Mouse (Mus musculus): ENCODE data around the gene Atxn1. TPM values are rescaled to one million over a fixed set of nuclear protein-coding genes. Genes with fewer than 3 reads are reported as not detected.

Atxn1 gene
- polyA plus RNA-seq, 1 experiment from 2014 or later, result 5.9 TPM

DNA sequence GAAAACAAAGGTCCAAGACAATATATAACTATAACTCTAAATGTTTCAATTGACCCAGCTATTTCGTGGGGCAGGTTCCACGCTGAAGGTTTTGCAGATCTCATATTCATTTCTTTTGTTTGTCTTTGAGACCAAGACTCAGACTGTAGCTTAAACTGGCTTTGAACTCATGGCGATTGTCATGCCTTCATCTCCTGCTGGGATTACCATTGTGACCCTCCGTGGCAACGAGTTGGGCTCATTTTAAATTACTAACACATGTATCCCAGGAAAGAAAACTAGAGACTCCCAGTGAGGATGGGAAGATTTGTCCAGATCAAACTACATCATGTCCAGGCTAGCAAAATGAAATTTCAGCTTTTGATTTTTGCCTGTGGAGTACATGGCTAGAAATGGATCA is 14.4 kb upstream of the Atxn1 start:
- ATAC-seq (ENCODE audit: low FRiP score, low TSS enrichment), result no peak
- Histone ChIP-seq H3K9me3 (ENCODE audit: low read length) (no peaks in the 10 kb centered on the region), H3K9ac (replicated peaks; ENCODE audit: low read length) (no peak overlapping the region), H3K27me3 (ENCODE audit: insufficient read depth, low read length) (no peaks in the 10 kb centered on the region), H3K36me3 (ENCODE audit: insufficient read depth, low read length) (no peaks in the 10 kb centered on the region), H3K4me1 (ENCODE audit: insufficient read depth, low read length) (no peaks in the 10 kb centered on the region), H3K4me2 (replicated peaks; ENCODE audit: low read depth, low read length) (no peak overlapping the region), H3K27ac (ENCODE audit: low read length) (no peak overlapping the region), H3K4me3 (ENCODE audit: low read length) (no peak overlapping the region)
- WGBS, result 66% methylated on average over 5 of the region's 5 CpGs

DNA sequence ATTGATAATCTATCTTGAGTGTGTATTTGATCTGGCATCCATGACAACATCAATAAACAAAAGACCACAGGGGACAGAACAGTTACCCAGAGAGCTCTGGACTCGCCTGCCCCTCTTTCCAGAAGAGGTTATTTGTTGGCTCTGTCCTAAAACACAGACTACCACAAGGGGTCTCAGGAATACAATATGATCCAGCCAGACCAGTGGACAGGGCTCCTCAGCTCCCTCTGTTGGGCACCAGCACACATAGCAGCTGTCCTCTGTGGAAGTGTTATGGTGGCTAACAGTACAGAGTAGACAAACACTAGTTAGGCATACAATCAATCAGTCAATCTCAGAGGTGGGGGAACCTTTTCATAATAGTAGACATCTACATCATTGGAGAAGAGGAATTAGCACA is 12.1 kb upstream of the Atxn1 start:
- Histone ChIP-seq H3K4me1 (ENCODE audit: insufficient read depth, low read length) (no peaks in the 10 kb centered on the region), H3K27ac (ENCODE audit: low read length) (no peak overlapping the region), H3K27me3 (ENCODE audit: insufficient read depth, low read length) (no peaks in the 10 kb centered on the region)

DNA sequence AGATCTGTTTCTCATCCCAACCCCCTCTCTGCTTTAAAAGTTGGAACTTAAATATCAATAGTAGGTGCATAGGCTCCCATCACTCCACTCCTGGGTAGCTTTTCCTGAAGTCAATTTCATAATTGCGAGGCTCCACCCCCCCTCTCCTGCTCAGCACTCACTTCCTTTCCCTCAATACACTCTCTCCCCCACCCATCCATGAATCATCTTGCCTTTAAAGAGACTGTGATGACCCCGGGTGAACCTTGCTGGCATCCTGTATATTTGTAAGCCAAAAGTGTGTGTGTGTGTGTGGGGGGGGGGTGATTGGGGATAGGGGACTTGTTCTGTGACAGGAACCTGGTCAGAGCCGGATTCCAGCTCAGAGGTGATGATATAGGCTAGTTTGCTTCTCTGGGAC is 9.8 kb upstream of the Atxn1 start:
- no peaks in the 10 kb centered on the region for H3K36me3 ChIP-seq (ENCODE audit: insufficient read depth, low read length)
- no peaks in the 10 kb centered on the region for H3K9me3 ChIP-seq (ENCODE audit: low read length)
- no peaks in the 10 kb centered on the region for H3K4me1 ChIP-seq (ENCODE audit: insufficient read depth, low read length)
- H3K27me3 ChIP-seq (ENCODE audit: insufficient read depth, low read length), result no peaks in the 10 kb centered on the region
- WGBS, result 43% methylated on average over 3 of the region's 3 CpGs
- H3K9ac ChIP-seq (replicated peaks; ENCODE audit: low read length), result no peak overlapping the region
- ATAC-seq (ENCODE audit: low FRiP score, low TSS enrichment), result no peak
- no peak overlapping the region for H3K27ac ChIP-seq (ENCODE audit: low read length)
- no peak overlapping the region for H3K4me3 ChIP-seq (ENCODE audit: low read length)
- H3K4me2 ChIP-seq (replicated peaks; ENCODE audit: low read depth, low read length), result no peak overlapping the region

More for the DNA sequence above, 12.1 kb upstream of the Atxn1 start:
- Histone ChIP-seq H3K9ac (replicated peaks; ENCODE audit: low read length) (no peak overlapping the region), H3K9me3 (ENCODE audit: low read length) (no peaks in the 10 kb centered on the region), H3K4me3 (ENCODE audit: low read length) (no peak overlapping the region), H3K36me3 (ENCODE audit: insufficient read depth, low read length) (no peaks in the 10 kb centered on the region), H3K4me2 (replicated peaks; ENCODE audit: low read depth, low read length) (no peak overlapping the region)
- ATAC-seq (ENCODE audit: low FRiP score, low TSS enrichment), result peak; percentile 49
- 21% methylated on average over 1 of the region's 1 CpGs for WGBS

DNA sequence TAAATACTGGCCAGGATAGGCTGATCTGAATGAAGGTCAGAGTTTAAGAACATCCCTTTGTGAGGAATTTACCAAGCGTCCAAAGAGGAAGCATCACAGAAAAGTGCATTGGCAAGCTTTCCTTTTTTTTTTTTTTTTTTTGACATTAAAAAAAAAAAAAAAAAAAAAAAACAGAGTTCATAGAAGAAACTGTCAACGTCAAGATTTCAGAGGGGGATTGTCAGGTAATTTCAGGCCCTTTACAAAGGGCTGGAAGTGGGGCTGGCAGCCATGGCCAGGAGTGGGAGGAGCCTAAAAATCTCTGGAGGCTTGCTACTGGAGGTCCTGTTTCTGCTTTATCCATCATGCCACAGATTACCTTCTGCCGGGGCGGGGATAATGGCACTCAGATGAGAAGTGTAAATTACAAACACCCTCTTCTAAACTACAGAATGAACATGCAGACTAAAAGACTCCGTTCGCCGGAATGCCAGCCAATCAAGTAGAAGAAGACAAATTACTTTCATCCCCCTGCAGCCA is 9.2 kb upstream of the Atxn1 start:
- ATAC-seq (ENCODE audit: low FRiP score, low TSS enrichment), result no peak
- 48% methylated on average over 7 of the region's 7 CpGs for WGBS
- no peak overlapping the region for H3K27ac ChIP-seq (ENCODE audit: low read length)
- no peaks in the 10 kb centered on the region for H3K4me1 ChIP-seq (ENCODE audit: insufficient read depth, low read length)
- no peaks in the 10 kb centered on the region for H3K27me3 ChIP-seq (ENCODE audit: insufficient read depth, low read length)
- H3K36me3 ChIP-seq (ENCODE audit: insufficient read depth, low read length), result no peaks in the 10 kb centered on the region
- H3K4me3 ChIP-seq (ENCODE audit: low read length), result no peak overlapping the region
- H3K9ac ChIP-seq (replicated peaks; ENCODE audit: low read length), result no peak overlapping the region
- H3K9me3 ChIP-seq (ENCODE audit: low read length), result no peaks in the 10 kb centered on the region
- H3K4me2 ChIP-seq (replicated peaks; ENCODE audit: low read depth, low read length), result no peak overlapping the region

DNA sequence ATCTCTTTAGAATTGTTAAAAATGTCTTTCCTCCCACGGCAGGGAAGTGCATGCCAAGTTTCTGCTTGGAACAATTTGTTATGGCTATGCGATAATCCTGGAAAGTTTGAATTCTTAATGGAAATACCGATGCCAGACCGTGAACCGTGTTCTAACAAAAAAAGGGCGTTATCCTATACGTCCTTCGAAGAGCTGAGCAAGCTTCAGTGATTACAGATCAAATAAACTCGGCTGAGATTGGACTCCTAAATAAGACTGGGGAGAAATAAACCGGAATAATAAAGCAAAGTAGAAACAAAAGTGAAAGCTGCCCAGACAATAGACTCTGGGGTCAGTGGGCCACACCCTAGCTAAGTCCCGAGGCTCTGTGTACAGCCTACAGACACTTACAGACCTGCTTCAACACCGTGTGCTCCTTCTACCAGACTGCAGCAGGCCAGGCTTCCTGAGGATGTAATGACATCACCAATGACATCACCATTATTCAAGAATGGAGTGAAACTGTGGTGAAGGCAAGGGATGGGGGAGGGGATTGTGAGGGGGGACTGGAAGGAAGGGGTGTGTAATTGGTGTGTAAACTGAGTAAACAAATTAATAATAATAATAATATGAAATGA is 6.2 kb upstream of the Atxn1 start:
- peaks cover 8% of the 10 kb centered on the region; the same call in 1 of the 2 replicates for H3K4me1 ChIP-seq (ENCODE audit: insufficient read depth, low read length)
- no peaks in the 10 kb centered on the region for H3K36me3 ChIP-seq (ENCODE audit: insufficient read depth, low read length)
- no peaks in the 10 kb centered on the region for H3K9me3 ChIP-seq (ENCODE audit: low read length)
- no peak; the same call in 1 of the 2 replicates for ATAC-seq (ENCODE audit: low FRiP score, low TSS enrichment)
- no peak overlapping the region for H3K9ac ChIP-seq (replicated peaks; ENCODE audit: low read length)
- H3K4me3 ChIP-seq (ENCODE audit: low read length), result no peak overlapping the region
- no peaks in the 10 kb centered on the region for H3K27me3 ChIP-seq (ENCODE audit: insufficient read depth, low read length)
- WGBS, result 53% methylated on average over 12 of the region's 12 CpGs
- H3K4me2 ChIP-seq (replicated peaks; ENCODE audit: low read depth, low read length), result no peak overlapping the region
- H3K27ac ChIP-seq (ENCODE audit: low read length), result peak overlapping the region; percentile 28; the same call in 1 of the 2 replicates

DNA sequence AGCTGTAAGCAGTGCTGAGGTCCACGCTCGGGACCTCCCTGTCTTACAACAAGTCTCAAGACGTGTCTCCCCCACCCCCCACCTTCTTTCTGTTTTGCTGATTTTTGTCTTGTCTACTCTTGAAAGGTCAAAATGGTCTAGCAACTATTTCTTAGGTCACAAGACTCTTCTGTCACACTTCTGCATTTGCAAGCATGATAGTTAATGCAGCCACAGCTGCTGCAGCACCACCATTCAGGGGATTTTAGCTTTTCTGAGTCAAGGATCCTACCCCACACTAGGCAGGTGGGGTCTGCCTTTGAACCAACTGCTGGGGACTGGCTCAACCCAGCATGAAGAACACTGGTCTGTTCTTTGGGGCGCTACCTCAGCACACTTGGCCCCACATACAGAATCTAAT is 3.4 kb upstream of the Atxn1 start:
- no peak for ATAC-seq (ENCODE audit: low FRiP score, low TSS enrichment)
- H3K4me3 ChIP-seq (ENCODE audit: low read length), result no peak overlapping the region
- H3K27me3 ChIP-seq (ENCODE audit: insufficient read depth, low read length), result no peaks in the 10 kb centered on the region
- peaks cover 15% of the 10 kb centered on the region for H3K4me1 ChIP-seq (ENCODE audit: insufficient read depth, low read length)
- H3K36me3 ChIP-seq (ENCODE audit: insufficient read depth, low read length), result no peaks in the 10 kb centered on the region
- no peak overlapping the region for H3K9ac ChIP-seq (replicated peaks; ENCODE audit: low read length)
- H3K27ac ChIP-seq (ENCODE audit: low read length), result no peak overlapping the region
- WGBS, result 74% methylated on average over 4 of the region's 4 CpGs
- no peak overlapping the region for H3K4me2 ChIP-seq (replicated peaks; ENCODE audit: low read depth, low read length)
- no peaks in the 10 kb centered on the region for H3K9me3 ChIP-seq (ENCODE audit: low read length)

DNA sequence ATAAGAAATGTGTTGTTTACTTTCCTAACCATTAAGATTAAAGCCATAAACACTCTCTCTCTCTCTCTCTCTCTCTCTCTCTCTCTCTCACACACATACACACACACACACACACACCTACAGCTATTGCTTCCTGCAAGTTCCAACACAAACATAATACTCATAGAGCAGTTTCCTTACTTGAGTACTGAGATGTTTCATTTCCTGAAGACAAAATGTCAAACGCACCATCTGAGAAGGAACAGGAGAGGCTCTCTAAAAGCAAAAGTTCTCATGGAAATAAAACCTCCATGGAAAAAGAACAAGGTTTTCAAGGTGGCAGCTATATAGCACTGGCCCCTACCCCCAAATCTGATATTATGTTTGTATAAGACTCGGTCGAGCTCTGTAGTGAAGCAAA is 2.6 kb upstream of the Atxn1 start:
- Histone ChIP-seq H3K36me3 (ENCODE audit: insufficient read depth, low read length) (no peaks in the 10 kb centered on the region), H3K4me2 (replicated peaks; ENCODE audit: low read depth, low read length) (no peak overlapping the region), H3K4me1 (ENCODE audit: insufficient read depth, low read length) (peaks cover 22% of the 10 kb centered on the region), H3K27ac (ENCODE audit: low read length) (no peak overlapping the region), H3K27me3 (ENCODE audit: insufficient read depth, low read length) (no peaks in the 10 kb centered on the region), H3K4me3 (ENCODE audit: low read length) (no peak overlapping the region), H3K9me3 (ENCODE audit: low read length) (no peaks in the 10 kb centered on the region), H3K9ac (replicated peaks; ENCODE audit: low read length) (no peak overlapping the region)
- 62% methylated on average over 3 of the region's 3 CpGs for WGBS
- ATAC-seq (ENCODE audit: low FRiP score, low TSS enrichment), result no peak

DNA sequence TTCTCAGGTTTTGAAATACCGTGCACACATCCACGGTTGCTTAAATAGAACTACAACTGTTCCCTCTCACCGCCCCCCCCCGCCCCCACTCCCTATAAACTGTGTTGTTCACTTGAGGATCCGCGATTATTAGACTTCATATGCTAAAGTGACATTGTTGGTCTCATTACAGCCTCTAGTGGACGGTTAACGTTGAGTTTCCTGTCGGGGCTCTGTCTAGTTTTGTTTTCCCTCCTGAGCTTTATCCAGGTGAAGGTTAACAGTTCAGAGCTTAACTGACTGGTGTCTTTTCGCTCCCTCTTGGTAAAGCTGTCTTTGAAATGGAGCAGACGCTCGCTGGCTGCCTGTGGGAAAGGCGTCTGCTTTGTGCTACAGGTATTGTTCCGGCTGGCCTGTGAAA is 1.8 kb upstream of the Atxn1 start:
- WGBS, result 1% methylated on average over 14 of the region's 14 CpGs
- H3K4me2 ChIP-seq (replicated peaks; ENCODE audit: low read depth, low read length), result peak overlapping the region; percentile 88
- H3K9ac ChIP-seq (replicated peaks; ENCODE audit: low read length), result peak overlapping the region; percentile 31; the same call in 1 of the 2 replicates
- H3K27me3 ChIP-seq (ENCODE audit: insufficient read depth, low read length), result no peaks in the 10 kb centered on the region
- ATAC-seq (ENCODE audit: low FRiP score, low TSS enrichment), result no peak
- no peaks in the 10 kb centered on the region for H3K36me3 ChIP-seq (ENCODE audit: insufficient read depth, low read length)
- H3K27ac ChIP-seq (ENCODE audit: low read length), result no peak overlapping the region
- peak overlapping the region; percentile 92 for H3K4me3 ChIP-seq (ENCODE audit: low read length)
- no peaks in the 10 kb centered on the region for H3K9me3 ChIP-seq (ENCODE audit: low read length)
- peaks cover 30% of the 10 kb centered on the region for H3K4me1 ChIP-seq (ENCODE audit: insufficient read depth, low read length)

DNA sequence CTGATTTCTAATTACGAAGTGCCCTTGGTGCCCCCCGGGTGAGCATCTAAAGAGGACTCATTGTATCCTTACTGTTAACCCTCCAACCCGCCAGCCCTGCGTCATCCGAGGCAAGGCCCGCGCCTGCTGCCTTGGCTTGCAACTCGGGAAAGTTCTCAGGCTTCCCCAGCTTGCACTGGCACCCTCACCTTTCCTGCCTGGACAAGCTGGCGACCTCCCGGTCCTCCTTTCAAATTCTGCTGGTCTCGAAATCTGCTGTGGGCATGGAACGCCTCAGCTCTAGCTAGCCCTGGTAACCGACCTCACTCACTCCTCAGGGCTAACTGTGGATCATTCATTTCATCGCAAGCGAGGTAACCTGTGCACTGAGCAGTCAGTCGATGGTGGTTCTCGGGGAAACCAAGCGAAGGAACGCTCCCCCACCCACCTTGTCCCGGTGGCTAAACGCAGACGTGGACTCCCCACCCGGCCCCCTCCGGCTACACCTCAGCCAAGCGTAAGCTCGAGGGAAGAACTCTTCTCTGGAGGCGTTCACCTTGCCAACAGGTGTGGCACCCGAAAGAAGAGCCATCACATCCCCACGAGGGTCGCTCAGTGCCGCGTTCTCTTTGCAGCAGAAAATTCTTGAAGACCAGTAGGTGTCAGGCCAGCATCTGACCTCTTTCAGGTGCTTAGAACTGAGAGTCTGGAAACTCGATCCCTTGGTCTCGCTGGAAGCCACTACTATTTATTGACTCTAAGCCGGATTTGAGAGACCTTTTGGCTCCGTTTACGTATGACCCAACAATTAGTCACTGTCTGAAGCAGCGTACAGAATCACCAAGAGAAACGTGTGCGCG is 1.0 kb upstream of the Atxn1 start:
- Histone ChIP-seq H3K9ac (replicated peaks; ENCODE audit: low read length) (peak overlapping the region; percentile 97), H3K4me3 (ENCODE audit: low read length) (peak overlapping the region; percentile 92), H3K4me2 (replicated peaks; ENCODE audit: low read depth, low read length) (peak overlapping the region; percentile 88), H3K4me1 (ENCODE audit: insufficient read depth, low read length) (peaks cover 36% of the 10 kb centered on the region), H3K9me3 (ENCODE audit: low read length) (no peaks in the 10 kb centered on the region), H3K27me3 (ENCODE audit: insufficient read depth, low read length) (no peaks in the 10 kb centered on the region), H3K36me3 (ENCODE audit: insufficient read depth, low read length) (no peaks in the 10 kb centered on the region), H3K27ac (ENCODE audit: low read length) (peak overlapping the region; percentile 96)
- peak; percentile 10; the same call in 1 of the 2 replicates for ATAC-seq (ENCODE audit: low FRiP score, low TSS enrichment)
- WGBS, result under 1% methylated on average over 41 of the region's 41 CpGs
